Mouse (Mus musculus) megakaryocyte-erythroid progenitor cell, adult 5-6 weeks (primary cell): ENCODE results near the gene C130073F10Rik. TPM values are rescaled to one million over a fixed set of nuclear protein-coding genes. Genes with fewer than 3 reads are reported as not detected.
"Not testable (repeated sequence)": the region's sequence is repeated elsewhere in the genome, so short reads cannot be mapped to it uniquely, and the experiment has no call there.

ENCODE experiments used
- ATAC-seq: replicated peaks from 2 replicates; pipeline ENCODE4 v1.8.0; 2016; ENCODE audit warnings: mild to moderate bottlenecking, inconsistent platforms; ENCODE audit not compliant: severe bottlenecking, poor library complexity, low FRiP score, low TSS enrichment
- total RNA-seq, 2 experiments: library from RNA; stranded (forward) in 1 of 2; stranded (reverse) in 1 of 2; fragments of 200-1000, 215-1000 nt in 1 of 2; fragments of >200 nt in 1 of 2; fragmentation: Nextera tagmentation in 1 of 2; gene quantifications; 2 replicates each; pipeline ENCODE4 v1.2.3; 2014 to 2017

C130073F10Rik gene
- not detected in 2 replicates for total RNA-seq (2014; fragmentation: Nextera tagmentation)
- total RNA-seq (2017): not detected in 2 replicates

DNA sequence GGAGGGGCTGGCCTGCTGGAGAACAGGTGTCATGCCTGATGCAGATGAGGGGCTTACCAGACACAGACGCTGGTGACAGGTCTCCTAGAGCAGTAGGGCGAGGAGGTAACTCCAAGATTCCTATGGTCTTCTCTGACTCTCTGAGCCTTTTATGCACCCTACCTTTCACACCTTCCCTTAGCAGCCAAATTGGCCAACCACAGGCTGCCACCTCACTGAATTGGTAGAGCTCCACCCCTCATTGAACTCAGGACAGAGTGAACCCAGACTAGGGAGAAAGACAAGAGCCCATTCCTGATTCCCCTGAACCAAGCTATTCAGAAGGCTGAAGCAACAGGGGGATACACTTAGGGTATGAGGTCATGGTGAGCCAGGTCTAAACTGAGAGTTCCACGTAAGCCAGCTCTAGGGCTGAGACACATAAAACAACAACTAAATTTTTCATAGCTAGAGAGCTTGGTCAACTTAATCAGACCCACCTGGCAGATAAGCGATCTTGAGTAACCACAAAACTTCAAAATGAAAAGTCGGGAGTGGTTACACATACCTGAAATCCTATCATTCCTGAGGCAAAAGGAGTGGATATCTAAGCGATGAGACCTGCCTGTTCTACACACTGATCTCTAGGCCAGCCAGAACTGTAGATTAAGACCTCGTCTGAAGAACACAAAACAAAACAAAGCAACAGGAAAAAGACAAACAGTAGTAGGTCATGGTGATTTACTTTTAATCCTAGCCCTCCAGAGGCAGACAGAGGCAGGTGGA is at the start of gene C130073F10Rik:
Gene C130073F10Rik (minus strand): TSS at position 134 of the 765 bp plus-strand sequence.
- no peak for ATAC-seq

DNA sequence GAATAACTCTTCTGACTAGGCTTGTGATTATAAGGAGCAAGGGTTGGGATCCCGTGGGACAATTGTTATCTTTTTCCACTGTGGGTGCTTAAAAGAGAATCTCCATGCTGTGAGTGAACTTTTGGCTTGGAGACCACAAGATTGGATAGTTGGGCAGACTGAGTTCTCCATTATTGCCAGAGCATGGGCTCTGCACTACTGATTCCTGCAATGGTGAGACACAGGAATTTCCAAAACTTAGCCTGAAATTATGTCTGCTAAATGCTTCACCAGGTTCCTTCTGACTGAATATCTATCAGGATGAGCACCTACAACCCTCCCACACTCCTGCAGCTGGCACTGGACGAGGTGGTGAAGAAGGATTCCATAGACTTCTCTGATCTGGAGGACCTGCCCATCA is 46.5 kb upstream of the C130073F10Rik start, which contains the start of gene Gm12794:
Gene Gm12794 (plus strand): TSS at position 301 of the 400 bp plus-strand sequence.
- not testable (repeated sequence) for ATAC-seq

DNA sequence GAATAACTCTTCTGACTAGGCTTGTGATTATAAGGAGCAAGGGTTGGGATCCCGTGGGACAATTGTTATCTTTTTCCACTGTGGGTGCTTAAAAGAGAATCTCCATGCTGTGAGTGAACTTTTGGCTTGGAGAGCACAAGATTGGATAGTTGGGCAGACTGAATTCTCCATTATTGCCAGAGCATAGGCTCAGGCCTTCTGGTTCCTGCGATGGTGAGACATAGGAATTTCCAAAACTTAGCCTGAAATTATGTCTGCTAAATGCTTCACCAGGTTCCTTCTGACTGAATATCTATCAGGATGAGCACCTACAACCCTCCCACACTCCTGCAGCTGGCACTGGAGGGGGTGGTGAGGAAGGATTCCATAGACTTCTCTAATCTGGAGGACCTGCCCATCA is 15.2 kb upstream of the C130073F10Rik start, which contains the start of gene Gm12800:
Gene Gm12800 (plus strand): TSS at position 301 of the 400 bp plus-strand sequence.
- ATAC-seq: not testable (repeated sequence)

DNA sequence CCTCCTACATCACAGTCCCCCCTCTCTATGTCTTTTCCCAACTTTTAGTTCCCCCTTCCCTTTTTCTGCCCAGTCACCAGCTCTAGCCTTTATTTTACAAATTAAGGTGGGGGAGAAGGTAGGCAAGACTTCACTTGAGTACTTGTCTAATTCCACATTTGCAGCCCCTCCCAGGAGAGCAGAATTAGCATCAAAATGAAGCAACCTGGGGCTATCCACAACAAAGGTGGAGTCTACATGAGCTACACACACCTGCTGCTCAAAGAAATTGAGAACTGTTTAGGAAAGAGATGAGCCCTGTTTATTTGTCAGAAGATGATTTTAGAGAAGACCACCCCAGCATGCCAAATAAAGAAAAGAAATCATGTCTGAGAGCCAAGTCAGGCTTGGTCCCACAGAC is 4.2 kb downstream of the C130073F10Rik start:
- no peak for ATAC-seq

DNA sequence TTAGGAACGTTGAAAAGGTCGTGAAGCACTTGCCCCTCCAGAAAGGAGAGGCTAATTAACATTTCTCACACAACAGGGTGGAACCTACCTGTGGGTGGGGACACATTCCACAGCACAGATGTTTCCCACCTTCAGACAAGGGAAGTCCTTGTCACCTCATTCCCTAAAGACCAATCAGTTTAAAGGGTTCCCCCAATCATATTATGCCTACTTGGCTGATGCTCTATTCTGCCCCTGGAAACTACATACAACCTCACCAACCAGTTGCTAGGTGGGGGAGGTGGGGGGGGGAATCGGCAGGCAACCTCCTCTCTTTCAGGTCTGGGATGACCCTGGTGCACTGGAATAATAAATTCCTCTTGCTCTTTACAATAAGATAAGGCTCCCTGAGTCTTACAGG is 9.9 kb downstream of the C130073F10Rik start:
- ATAC-seq: no peak

DNA sequence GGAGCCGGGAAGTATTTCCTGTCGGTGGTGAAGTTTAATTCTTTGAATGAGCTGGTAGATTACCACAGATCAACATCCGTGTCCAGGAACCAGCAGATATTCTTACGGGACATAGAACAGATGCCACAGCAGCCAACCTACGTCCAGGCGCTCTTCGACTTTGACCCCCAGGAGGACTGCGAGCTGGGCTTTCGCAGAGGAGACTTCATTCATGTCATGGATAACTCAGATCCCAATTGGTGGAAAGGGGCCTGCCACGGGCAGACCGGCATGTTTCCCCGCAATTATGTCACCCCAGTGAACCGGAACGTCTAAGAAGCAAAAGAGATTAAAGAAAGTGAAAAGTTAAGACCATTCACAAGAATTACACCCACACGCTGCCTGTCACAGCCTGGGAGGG is 17.9 kb downstream of the C130073F10Rik start:
- not testable (repeated sequence) for ATAC-seq

DNA sequence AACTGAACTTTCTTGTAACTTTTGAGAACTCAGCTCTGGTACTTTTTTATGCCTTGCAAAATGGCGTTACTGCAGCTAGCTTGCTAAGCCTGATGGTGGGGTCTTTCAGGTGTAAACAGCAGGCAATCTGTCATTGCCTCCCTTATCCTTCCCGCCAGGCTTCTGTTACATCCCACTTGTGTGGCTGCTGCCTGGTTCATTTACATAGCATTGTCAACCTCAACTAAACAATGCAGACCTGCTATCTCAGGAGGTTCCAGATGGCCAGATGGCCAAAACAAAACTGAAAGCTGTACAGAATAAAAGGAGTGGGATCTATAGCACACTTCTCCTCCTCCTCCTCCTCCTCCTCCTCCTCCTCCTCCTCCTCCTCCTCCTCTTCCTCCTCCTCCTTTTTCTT is 21.6 kb downstream of the C130073F10Rik start:
- not testable (repeated sequence) for ATAC-seq

DNA sequence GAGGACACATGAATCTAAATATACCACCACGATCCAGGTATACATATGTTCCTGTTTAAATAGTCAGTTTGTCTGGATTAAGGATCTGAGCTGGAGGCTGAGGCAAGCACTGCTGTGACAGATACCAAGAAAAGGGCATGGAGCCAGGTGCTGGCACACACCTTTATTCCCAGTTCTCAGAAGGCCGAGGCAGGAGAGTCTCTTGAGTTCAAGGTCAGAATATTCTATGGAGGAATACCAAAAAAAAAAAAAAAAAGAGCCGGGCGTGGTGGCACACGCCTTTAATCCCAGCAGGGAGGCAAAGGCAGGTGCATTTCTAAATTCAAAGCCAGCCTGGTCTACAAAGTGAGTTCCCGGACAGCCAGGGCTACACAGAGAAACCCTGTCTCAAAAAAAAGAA is 31.3 kb downstream of the C130073F10Rik start:
- ATAC-seq: no peak

DNA sequence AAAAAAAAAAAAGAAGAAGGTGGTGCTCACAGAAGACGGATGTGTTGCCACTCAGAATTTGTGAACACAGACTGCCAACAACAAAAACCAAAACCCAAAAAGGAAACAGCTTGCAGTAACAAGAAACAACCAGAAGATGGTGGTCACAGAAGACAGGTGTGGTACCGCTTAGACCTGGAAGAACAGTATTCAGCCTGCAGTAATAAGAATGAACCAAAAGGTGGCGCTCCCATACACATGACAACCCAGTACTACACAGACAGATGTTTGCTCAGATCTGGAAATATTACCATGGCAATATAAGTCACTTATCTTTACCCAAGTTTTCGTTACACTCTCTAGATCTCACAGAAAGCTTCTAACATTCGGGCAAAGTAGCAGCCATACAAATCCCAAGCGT is 32.7 kb downstream of the C130073F10Rik start:
- peak; percentile 55; the same call in 1 of the 2 replicates for ATAC-seq

DNA sequence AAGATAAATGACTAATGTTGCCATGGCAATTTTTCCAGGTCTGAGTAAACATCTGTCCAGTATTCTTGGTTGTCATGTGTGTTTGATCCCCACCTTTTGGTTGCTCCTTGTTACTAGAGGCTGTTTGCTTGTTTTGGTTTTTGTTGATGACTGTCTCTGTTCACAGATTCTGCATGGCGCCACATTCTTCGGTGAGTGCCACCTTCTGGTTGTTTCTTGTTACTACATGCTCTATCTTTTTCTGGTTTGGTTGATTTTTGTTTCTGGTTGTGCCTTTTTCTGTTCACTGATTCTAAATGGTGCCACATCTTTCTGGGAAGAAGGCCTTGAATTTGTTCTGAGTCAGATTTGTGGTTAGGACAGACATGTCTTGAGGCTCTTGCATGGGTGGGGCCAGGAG is 42.7 kb downstream of the C130073F10Rik start:
- no peak for ATAC-seq

DNA sequence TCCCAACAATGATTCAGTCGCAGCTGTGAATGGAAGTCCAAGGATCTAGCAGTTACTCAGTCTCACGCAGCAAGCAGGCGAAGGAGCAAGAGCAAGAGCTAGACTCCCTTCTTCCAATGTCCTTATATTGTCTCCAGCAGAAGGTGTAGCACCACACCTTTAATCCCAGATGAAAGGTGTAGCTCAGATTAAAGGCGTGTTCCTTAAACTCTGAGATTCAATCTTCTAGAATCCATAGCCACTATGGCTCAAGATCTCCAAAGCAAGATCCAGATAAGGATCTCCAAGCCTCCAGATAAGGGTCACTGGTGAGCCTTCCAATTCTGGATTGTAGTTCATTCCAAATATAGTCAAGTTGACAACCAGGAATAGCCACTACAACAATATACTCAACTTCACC is 49.7 kb downstream of the C130073F10Rik start, which contains the start of gene B020004J07Rik:
Gene B020004J07Rik (minus strand): TSS at position 101 of the 400 bp plus-strand sequence.
- not testable (repeated sequence) for ATAC-seq

Other genes starting within 250 kb of the C130073F10Rik start
- gene Leprot, start 246.1 kb downstream of the C130073F10Rik start, total RNA-seq (2014; fragmentation: Nextera tagmentation): 83.3 and 103 TPM in 2 replicates
- gene Leprot, start 246.1 kb downstream of the C130073F10Rik start, total RNA-seq (2017): 116 and 138 TPM in 2 replicates
- gene Lepr, start 176.4 kb downstream of the C130073F10Rik start, total RNA-seq (2014; fragmentation: Nextera tagmentation): not detected in 2 replicates
- gene Lepr, start 176.4 kb downstream of the C130073F10Rik start, total RNA-seq (2017): 0.11 TPM in 1 of 2 replicates, not detected in the other
- not detected in 2 replicates for gene B020004J07Rik, start 49.8 kb downstream of the C130073F10Rik start, total RNA-seq (2014; fragmentation: Nextera tagmentation)
- not detected in 2 replicates for gene B020004J07Rik, start 49.8 kb downstream of the C130073F10Rik start, total RNA-seq (2017)
- gene Gm12800, start 15.3 kb upstream of the C130073F10Rik start, total RNA-seq (2014; fragmentation: Nextera tagmentation): not detected in 2 replicates
- gene Gm12800, start 15.3 kb upstream of the C130073F10Rik start, total RNA-seq (2017): not detected in 2 replicates
- gene Gm12794, start 46.6 kb upstream of the C130073F10Rik start, total RNA-seq (2014; fragmentation: Nextera tagmentation): not detected in 2 replicates
- not detected in 2 replicates for gene Gm12794, start 46.6 kb upstream of the C130073F10Rik start, total RNA-seq (2017)
- not detected in 2 replicates for gene Gm12790, start 87.3 kb upstream of the C130073F10Rik start, total RNA-seq (2014; fragmentation: Nextera tagmentation)
- gene Gm12790, start 87.3 kb upstream of the C130073F10Rik start, total RNA-seq (2017): not detected in 2 replicates
- not detected in 2 replicates for gene Gm12789, start 92.8 kb upstream of the C130073F10Rik start, total RNA-seq (2014; fragmentation: Nextera tagmentation)
- gene Gm12789, start 92.8 kb upstream of the C130073F10Rik start, total RNA-seq (2017): not detected in 2 replicates
- 15.6 and 18.0 TPM in 2 replicates for gene Pde4b, start 193.8 kb upstream of the C130073F10Rik start, total RNA-seq (2014; fragmentation: Nextera tagmentation)
- 23.9 and 31.7 TPM in 2 replicates for gene Pde4b, start 193.8 kb upstream of the C130073F10Rik start, total RNA-seq (2017)